Mouse (Mus musculus) common myeloid progenitor, adult 5-6 weeks (primary cell): ENCODE measurements at regions not wholly inside any gene's neighbourhood (a gene's known extent, or its start where the extent isn't known, plus 50 kb on each side); places are given as distances from the start of the nearest gene placed in this dataset.
"Not testable (repeated sequence)": the region's sequence is repeated elsewhere in the genome, so short reads cannot be mapped to it uniquely, and the experiment has no call there.

Experiments used
- ATAC-seq: replicated peaks from 2 replicates; pipeline ENCODE4 v1.8.0; 2016; ENCODE audit warnings: low read depth, mild to moderate bottlenecking, moderate TSS enrichment, inconsistent platforms; ENCODE audit not compliant: poor library complexity, severe bottlenecking

DNA sequence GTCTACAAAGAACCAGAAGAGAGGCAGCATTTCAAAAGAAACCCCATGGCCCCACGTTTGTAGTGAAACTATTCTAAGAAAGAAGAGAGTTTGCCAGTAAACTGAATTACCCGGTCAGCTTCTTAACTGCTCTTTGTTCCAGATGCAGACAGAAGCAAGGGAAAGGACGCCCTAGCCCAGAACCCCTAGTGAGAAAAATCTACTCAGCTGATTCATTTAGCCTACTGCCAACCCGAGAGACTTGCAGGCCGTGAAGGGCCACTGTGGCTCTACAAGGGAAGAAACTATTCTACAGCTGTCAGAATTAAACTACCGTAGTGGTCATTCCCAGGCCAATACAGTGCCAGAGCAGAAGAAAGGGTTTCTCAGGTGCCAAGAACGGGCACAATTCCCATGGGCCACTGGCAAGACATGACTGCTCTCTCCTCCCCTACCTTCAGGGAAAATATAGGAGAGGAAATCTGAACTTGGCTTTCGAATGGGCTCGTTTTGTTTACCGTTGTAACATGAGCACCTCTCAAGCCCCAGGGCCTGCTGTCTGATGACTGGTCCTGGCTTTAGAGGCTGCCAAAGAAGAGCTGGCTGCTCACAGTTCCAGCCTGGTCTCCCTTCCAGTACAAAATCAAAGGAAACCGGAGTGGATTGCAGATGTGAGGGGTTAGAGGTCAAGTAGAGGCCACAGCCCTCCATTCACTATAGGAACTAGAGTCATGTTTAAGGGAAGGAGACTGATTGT lies 111.7 kb upstream of the Dlg1 start:
- ATAC-seq: no peak

DNA sequence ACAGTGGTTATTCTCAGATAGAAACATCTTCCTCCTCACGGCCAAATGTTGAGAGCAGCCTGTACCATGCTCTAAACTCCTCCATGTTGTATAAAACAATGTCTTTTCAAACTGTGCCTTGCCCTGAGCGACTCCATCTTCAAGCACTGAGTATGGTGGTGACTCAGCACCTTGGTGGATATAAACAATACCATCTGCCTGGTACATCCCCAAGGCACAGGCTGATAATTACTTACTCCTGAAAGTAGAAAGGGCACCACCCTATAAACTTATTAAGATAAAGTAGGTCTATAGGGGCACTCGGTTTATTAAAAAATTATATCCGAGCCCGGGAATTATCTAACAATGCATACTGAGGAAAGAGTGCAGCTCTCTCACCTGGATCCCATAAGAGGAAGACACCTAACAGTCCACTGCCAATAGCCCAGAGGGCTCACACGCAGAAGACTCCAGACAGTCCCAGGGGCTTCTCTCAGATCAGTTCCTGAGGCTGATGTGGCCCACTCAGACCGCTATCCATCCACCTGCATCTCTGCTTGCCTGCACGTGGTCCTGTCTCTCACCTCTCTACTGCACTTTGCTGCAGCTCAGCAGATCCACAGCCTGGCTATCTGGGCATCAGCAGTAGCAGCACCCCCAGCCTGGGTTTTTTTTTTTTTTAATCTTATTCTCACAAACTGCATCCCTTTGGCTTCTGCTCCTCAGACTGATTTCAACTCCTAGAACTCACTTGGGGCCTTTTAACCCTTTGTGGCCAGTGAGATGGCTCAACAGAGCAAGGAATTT lies 109.7 kb upstream of the Dlg1 start:
- ATAC-seq: no peak; the same call in 1 of the 2 replicates

- ATAC-seq: no peak
These were observed 102.8 kb upstream of the Dlg1 start for GRCm38 (mm10) chr16:31560426-31560825.

DNA sequence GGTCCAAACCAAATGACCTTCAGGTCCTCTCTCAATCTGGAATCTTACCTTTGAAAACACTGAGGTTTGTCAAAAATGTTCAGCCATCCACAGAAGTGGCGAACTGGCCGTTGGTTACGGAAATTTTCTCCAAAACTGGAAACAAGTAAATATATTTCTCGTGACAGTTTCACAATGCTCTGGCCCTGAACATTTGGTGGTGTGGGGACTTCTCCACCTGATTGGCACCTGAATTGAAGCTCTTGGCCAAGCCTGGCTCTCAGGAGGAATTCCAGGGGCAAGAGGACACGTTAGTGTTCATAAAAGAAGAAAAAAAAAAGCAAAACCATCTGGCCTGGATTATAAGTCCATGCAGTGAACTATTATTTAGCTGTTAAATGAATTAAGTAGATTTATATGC lies 98.3 kb upstream of the Dlg1 start:
- no peak for ATAC-seq

DNA sequence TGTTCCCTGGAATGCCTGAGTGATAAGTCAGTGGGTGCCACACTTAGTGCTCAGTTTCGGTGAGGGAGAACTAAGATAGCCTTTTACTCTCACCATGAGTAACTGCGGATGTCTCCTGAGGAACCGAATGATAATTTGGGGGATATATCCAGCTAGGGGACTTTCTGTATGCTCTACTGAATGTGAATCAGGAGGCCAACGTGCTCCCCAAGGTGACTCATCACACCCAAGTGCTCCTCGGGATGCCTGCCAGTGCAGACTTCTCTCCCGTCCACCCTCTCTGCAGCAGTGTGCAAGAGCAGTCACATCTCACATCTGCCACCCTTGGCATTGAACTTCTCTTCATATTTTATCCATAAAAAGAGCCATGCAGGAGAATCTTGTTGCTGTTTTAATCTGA lies 94.9 kb upstream of the Dlg1 start:
- ATAC-seq: no peak

GRCm38 (mm10) chr16:31569871-31570270 lies 93.4 kb upstream of the Dlg1 start:
- ATAC-seq: no peak

- peak; percentile 54; the same call in 1 of the 2 replicates for ATAC-seq
These were observed 92.7 kb upstream of the Dlg1 start for GRCm38 (mm10) chr16:31570311-31571139.

- not testable (repeated sequence) for ATAC-seq
These were observed 89.4 kb upstream of the Dlg1 start for GRCm38 (mm10) chr16:31573833-31574232.

DNA sequence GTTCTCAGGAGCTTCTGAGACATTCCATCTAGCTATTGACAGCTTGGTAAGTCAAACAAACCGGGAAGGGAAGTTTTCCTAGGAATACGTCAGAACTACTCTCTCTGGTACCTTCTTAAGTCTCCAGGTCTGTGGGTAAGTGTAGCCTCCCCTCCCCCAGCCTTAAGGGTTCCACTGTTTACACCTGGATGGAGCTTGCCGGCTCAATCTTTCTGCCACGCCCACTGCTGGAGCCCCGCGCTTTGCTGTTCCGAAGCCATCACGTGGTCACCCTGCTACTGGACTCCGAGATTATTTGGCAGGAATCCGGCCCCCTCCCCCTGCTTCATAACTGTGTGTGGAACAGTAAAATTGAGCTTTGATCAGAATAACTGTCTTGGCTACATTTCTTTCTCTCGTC lies 87.6 kb upstream of the Dlg1 start:
- ATAC-seq: not testable (repeated sequence)

- no peak for ATAC-seq
These were observed 86.8 kb upstream of the Dlg1 start for GRCm38 (mm10) chr16:31576422-31576821.

GRCm38 (mm10) chr16:31577347-31577746 lies 85.9 kb upstream of the Dlg1 start:
- ATAC-seq: no peak

- ATAC-seq: no peak
These were observed 83.9 kb upstream of the Dlg1 start for GRCm38 (mm10) chr16:31579318-31579717.

GRCm38 (mm10) chr16:31580779-31581178 lies 82.5 kb upstream of the Dlg1 start:
- no peak for ATAC-seq

DNA sequence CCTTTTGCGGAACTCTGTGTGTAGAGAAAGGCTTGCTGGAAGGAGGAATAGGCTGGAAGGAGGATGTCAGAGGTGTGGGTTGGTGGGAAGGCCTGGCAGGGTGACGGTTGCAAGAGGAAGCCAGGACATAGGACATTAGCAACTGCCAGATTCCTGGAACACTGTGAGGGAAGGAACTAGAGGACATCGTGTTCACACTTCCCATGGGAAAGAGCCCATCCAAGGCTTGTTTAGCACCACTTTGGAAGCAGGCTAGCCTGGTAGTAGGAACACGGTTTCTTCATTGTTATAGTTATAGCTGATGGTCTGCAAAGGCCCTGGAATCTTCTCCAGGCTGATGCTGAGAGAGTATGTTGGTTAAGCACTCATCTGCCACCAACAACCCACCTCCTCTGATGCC lies 80.4 kb upstream of the Dlg1 start:
- ATAC-seq: no peak

- no peak for ATAC-seq
These were observed 79.6 kb upstream of the Dlg1 start for GRCm38 (mm10) chr16:31583627-31584026.

DNA sequence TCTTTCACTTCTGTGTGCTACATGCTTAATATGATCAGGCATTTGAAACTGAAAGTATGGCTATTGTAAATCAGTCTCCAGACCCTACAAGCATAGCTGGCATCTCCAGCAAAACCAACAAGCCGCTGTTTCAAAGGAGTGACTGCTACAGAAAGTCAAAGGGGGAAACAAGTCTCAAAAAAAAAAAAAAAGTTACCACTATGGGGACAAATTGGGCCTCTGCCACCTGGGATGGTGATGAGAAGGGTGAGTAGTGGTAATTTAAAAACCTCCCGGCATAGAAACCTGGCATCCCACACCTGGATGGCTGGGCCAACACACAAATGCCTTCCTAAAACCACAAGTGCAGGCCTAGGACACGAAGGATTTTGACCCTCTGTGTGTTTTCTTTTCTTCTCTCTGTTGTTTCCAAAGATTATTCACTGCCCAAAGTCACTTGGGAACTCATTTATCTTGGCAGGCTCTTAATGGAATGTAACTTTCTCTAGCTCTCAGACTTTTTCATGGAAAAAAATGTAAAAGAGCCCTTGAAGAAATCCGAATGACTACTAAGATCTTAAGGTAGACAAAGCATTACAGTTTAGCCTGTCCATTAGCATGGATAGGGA lies 78.9 kb upstream of the Dlg1 start:
- ATAC-seq: no peak

DNA sequence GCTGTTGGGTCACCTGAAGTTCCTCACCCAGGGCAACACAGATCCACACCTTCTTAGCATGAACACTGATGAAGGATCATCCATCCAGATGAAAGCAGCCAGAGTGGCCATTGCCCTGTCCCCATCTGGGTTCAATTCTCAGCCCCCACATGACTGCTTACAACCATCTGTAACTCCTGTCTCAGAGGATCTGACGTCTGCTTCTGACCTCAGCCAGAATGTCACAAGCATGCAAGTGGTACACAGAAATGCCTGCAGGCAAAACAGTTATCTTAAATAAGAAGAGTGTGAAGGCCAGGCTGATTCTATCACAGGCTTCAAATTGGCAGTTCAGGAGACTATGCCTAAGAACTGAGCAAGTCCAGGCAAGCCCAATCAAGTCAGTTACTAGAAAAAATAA lies 76.2 kb upstream of the Dlg1 start:
- no peak for ATAC-seq

GRCm38 (mm10) chr16:31589576-31589975 lies 73.7 kb upstream of the Dlg1 start:
- no peak for ATAC-seq

DNA sequence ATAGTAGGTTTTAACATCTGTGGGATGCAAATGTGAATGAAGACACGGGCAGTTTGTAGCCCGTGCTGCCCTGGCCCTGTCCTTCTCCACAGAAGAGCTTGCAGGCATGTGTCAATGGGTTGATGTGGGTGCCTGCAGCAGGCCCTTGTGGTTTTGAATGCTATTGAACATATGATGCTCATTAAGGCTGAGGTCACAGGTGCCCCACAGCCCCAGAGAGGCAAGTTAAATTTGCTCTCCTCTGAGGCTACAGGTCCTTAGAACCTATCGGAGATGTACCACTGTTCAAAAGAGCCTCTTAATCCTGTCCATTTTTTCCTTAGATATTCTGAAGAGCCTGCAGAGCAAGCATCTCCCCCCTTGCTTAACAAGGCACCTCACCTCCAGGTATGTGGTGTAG lies 71.7 kb upstream of the Dlg1 start:
- no peak for ATAC-seq
